Mouse (Mus musculus): ENCODE measurements at regions not wholly inside any gene's neighbourhood (a gene's known extent, or its start where the extent isn't known, plus 50 kb on each side); places are given as distances from the start of the nearest gene placed in this dataset.
"Not testable (repeated sequence)": the region's sequence is repeated elsewhere in the genome, so short reads cannot be mapped to it uniquely, and the experiment has no call there.

GRCm38 (mm10) chr5:42884251-42884650 is 348.7 kb upstream of the Cpeb2 start:
- DNase-seq, result no peak

- peak; percentile 9 for DNase-seq
These were observed 341.1 kb upstream of the Cpeb2 start for GRCm38 (mm10) chr5:42891890-42892289.

GRCm38 (mm10) chr5:42906136-42906535 is 326.8 kb upstream of the Cpeb2 start:
- no peak for DNase-seq

- peak; percentile 6 for DNase-seq
These were observed 313.6 kb upstream of the Cpeb2 start for GRCm38 (mm10) chr5:42919328-42919727.

- no peak for DNase-seq
These were observed 300.9 kb upstream of the Cpeb2 start for GRCm38 (mm10) chr5:42932106-42932505.

- DNase-seq, result no peak
These were observed 273.6 kb upstream of the Cpeb2 start for GRCm38 (mm10) chr5:42959296-42959862.

GRCm38 (mm10) chr5:42966952-42967351 is 266.0 kb upstream of the Cpeb2 start:
- DNase-seq, result not testable (repeated sequence)

- no peak for DNase-seq
These were observed 263.8 kb upstream of the Cpeb2 start for GRCm38 (mm10) chr5:42969209-42969608.

- no peak for DNase-seq
These were observed 263.3 kb upstream of the Cpeb2 start for GRCm38 (mm10) chr5:42969621-42970020.

GRCm38 (mm10) chr5:42977108-42977507 is 255.9 kb upstream of the Cpeb2 start:
- DNase-seq, result no peak

GRCm38 (mm10) chr5:42980946-42981650 is 251.9 kb upstream of the Cpeb2 start:
- DNase-seq, result no peak

GRCm38 (mm10) chr5:42986203-42986602 is 246.8 kb upstream of the Cpeb2 start:
- DNase-seq, result no peak

GRCm38 (mm10) chr5:42987710-42988466 is 245.1 kb upstream of the Cpeb2 start:
- no peak for DNase-seq

- DNase-seq, result no peak
These were observed 243.7 kb upstream of the Cpeb2 start for GRCm38 (mm10) chr5:42989287-42989686.

- no peak for DNase-seq
These were observed 208.9 kb upstream of the Cpeb2 start for GRCm38 (mm10) chr5:43024006-43024593.

- no peak for DNase-seq
These were observed 201.7 kb upstream of the Cpeb2 start for GRCm38 (mm10) chr5:43031285-43031684.

- DNase-seq, result no peak
These were observed 201.1 kb upstream of the Cpeb2 start for GRCm38 (mm10) chr5:43031916-43032315.

- DNase-seq, result no peak
These were observed 198.5 kb upstream of the Cpeb2 start for GRCm38 (mm10) chr5:43034421-43034820.

- DNase-seq, result peak; percentile 8
These were observed 195.4 kb upstream of the Cpeb2 start for GRCm38 (mm10) chr5:43037592-43037991.

- DNase-seq, result no peak
These were observed 193.4 kb upstream of the Cpeb2 start for GRCm38 (mm10) chr5:43039525-43039924.

- DNase-seq, result no peak
These were observed 190.4 kb upstream of the Cpeb2 start for GRCm38 (mm10) chr5:43042585-43042984.

GRCm38 (mm10) chr5:43045860-43046259 is 187.1 kb upstream of the Cpeb2 start:
- no peak for DNase-seq

GRCm38 (mm10) chr5:43047316-43047715 is 185.7 kb upstream of the Cpeb2 start:
- no peak for DNase-seq
